Mouse (Mus musculus): Measurements from ENCODE around the gene Cnp. TPM values are rescaled to one million over a fixed set of nuclear protein-coding genes. Genes with fewer than 3 reads are reported as not detected.
"Not testable (repeated sequence)": the region's sequence is repeated elsewhere in the genome, so short reads cannot be mapped to it uniquely, and the experiment has no call there.

Cnp gene
- 19.7 and 20.4 TPM in 2 replicates for polyA plus RNA-seq (2016; fragmentation: Nextera tagmentation; extraction: Ambion mirVana)

- Histone ChIP-seq H3K4me3 (peak within 1 kb of the TSS; percentile 59), H3K27ac (replicated peaks) (peak within 1 kb of the TSS; percentile 12; the same call in 1 of the 2 replicates), H3K4me2 (replicated peaks) (peak within 1 kb of the TSS; percentile 79), H3K4me1 (peaks cover 22% of the 10 kb centered on the region), H3K36me3 (peaks cover 15% of the 10 kb centered on the region), H3K27me3 (peaks cover 31% of the 10 kb centered on the region), H3K9ac (replicated peaks) (peak within 1 kb of the TSS; percentile 56), H3K9me3 (no peaks in the 10 kb centered on the region)
- 3% methylated on average over 47 of the region's 47 CpGs for WGBS
- ATAC-seq (ENCODE audit: low FRiP score, low read depth) = peak; percentile 47; the same call in 1 of the 2 replicates
Measured at GRCm38 (mm10) chr11:100574708-100575483, at the start of gene Cnp. Gene Cnp, plus strand, starts transcription at chr11:100574904.

GRCm38 (mm10) chr11:100524987-100525630 is 49.6 kb upstream of the Cnp start:
- H3K9ac ChIP-seq (replicated peaks) = peak overlapping the region; percentile 93
- H3K4me3 ChIP-seq = peak overlapping the region; percentile 93
- H3K27me3 ChIP-seq = no peaks in the 10 kb centered on the region; the same call in 1 of the 2 replicates
- no peaks in the 10 kb centered on the region for H3K9me3 ChIP-seq
- peaks cover 30% of the 10 kb centered on the region for H3K4me1 ChIP-seq
- peak overlapping the region; percentile 97 for H3K4me2 ChIP-seq (replicated peaks)
- H3K36me3 ChIP-seq = peaks cover 42% of the 10 kb centered on the region
- ATAC-seq (ENCODE audit: low FRiP score, low read depth) = no peak
- H3K27ac ChIP-seq (replicated peaks) = no peak overlapping the region
- 65% methylated on average over 11 of the region's 11 CpGs for WGBS

GRCm38 (mm10) chr11:100526052-100526816 is 48.5 kb upstream of the Cnp start:
- H3K27ac ChIP-seq (replicated peaks) = 0 out of 2 replicates have a peak overlapping the region, but pooled peaks have one; percentile 3
- ATAC-seq (ENCODE audit: low FRiP score, low read depth) = no peak
- WGBS = 7% methylated on average over 15 of the region's 15 CpGs
- H3K9me3 ChIP-seq = no peaks in the 10 kb centered on the region
- H3K4me1 ChIP-seq = peaks cover 30% of the 10 kb centered on the region
- peaks cover 31% of the 10 kb centered on the region for H3K36me3 ChIP-seq
- H3K27me3 ChIP-seq = no peaks in the 10 kb centered on the region; the same call in 1 of the 2 replicates
- H3K9ac ChIP-seq (replicated peaks) = peak overlapping the region; percentile 93
- peak overlapping the region; percentile 97 for H3K4me2 ChIP-seq (replicated peaks)
- peak overlapping the region; percentile 93 for H3K4me3 ChIP-seq

GRCm38 (mm10) chr11:100527066-100527457 is 47.6 kb upstream of the Cnp start:
- H3K4me1 ChIP-seq = peaks cover 30% of the 10 kb centered on the region
- H3K27me3 ChIP-seq = no peaks in the 10 kb centered on the region; the same call in 1 of the 2 replicates
- peaks cover 23% of the 10 kb centered on the region for H3K36me3 ChIP-seq
- WGBS = under 1% methylated on average over 26 of the region's 26 CpGs
- peak overlapping the region; percentile 97 for H3K4me2 ChIP-seq (replicated peaks)
- peak overlapping the region; percentile 89 for H3K27ac ChIP-seq (replicated peaks)
- ATAC-seq (ENCODE audit: low FRiP score, low read depth) = peak; percentile 31
- no peaks in the 10 kb centered on the region for H3K9me3 ChIP-seq
- H3K4me3 ChIP-seq = peak overlapping the region; percentile 93
- peak overlapping the region; percentile 93 for H3K9ac ChIP-seq (replicated peaks)

- H3K4me3 ChIP-seq = peak within 1 kb of the TSS; percentile 93
- H3K9ac ChIP-seq (replicated peaks) = peak within 1 kb of the TSS; percentile 93
- peak within 1 kb of the TSS; percentile 97 for H3K4me2 ChIP-seq (replicated peaks)
- H3K9me3 ChIP-seq = no peaks in the 10 kb centered on the region
- H3K4me1 ChIP-seq = peaks cover 30% of the 10 kb centered on the region
- ATAC-seq (ENCODE audit: low FRiP score, low read depth) = peak; percentile 98
- under 1% methylated on average over 52 of the region's 54 CpGs for WGBS
- H3K27ac ChIP-seq (replicated peaks) = peak within 1 kb of the TSS; percentile 89
- peaks cover 3% of the 10 kb centered on the region; the same call in 1 of the 2 replicates for H3K27me3 ChIP-seq
- peaks cover 16% of the 10 kb centered on the region for H3K36me3 ChIP-seq
Measured at GRCm38 (mm10) chr11:100527458-100528374, 47.0 kb upstream of the Cnp start, which contains the start of gene Acly. Gene Acly, minus strand, starts transcription at chr11:100528000.

GRCm38 (mm10) chr11:100528375-100529165 is 46.1 kb upstream of the Cnp start:
- H3K9ac ChIP-seq (replicated peaks) = peak overlapping the region; percentile 47
- ATAC-seq (ENCODE audit: low FRiP score, low read depth) = no peak
- peaks cover 6% of the 10 kb centered on the region; the same call in 1 of the 2 replicates for H3K27me3 ChIP-seq
- H3K36me3 ChIP-seq = peaks cover 8% of the 10 kb centered on the region
- peaks cover 30% of the 10 kb centered on the region for H3K4me1 ChIP-seq
- WGBS = 21% methylated on average over 19 of the region's 19 CpGs
- H3K9me3 ChIP-seq = no peaks in the 10 kb centered on the region
- H3K4me3 ChIP-seq = peak overlapping the region; percentile 93
- H3K4me2 ChIP-seq (replicated peaks) = peak overlapping the region; percentile 97
- peak overlapping the region; percentile 75; the same call in 1 of the 2 replicates for H3K27ac ChIP-seq (replicated peaks)

GRCm38 (mm10) chr11:100533871-100534270 is 40.8 kb upstream of the Cnp start:
- WGBS = 24% methylated on average over 6 of the region's 6 CpGs
- Histone ChIP-seq H3K4me1 (no peaks in the 10 kb centered on the region), H3K27me3 (peaks cover 10% of the 10 kb centered on the region; the same call in 1 of the 2 replicates), H3K9ac (replicated peaks) (no peak overlapping the region), H3K4me2 (replicated peaks) (no peak overlapping the region), H3K36me3 (no peaks in the 10 kb centered on the region), H3K4me3 (no peak overlapping the region), H3K9me3 (no peaks in the 10 kb centered on the region), H3K27ac (replicated peaks) (no peak overlapping the region)
- no peak for ATAC-seq (ENCODE audit: low FRiP score, low read depth)

GRCm38 (mm10) chr11:100534411-100534810 is 40.3 kb upstream of the Cnp start:
- H3K36me3 ChIP-seq; H3K4me2 ChIP-seq (replicated peaks); H3K27ac ChIP-seq (replicated peaks); H3K9ac ChIP-seq (replicated peaks); ATAC-seq (ENCODE audit: low FRiP score, low read depth); H3K27me3 ChIP-seq; H3K4me1 ChIP-seq; H3K9me3 ChIP-seq; H3K4me3 ChIP-seq: not testable (repeated sequence)
- 75% methylated on average over 2 of the region's 2 CpGs for WGBS

GRCm38 (mm10) chr11:100534821-100535220 is 39.9 kb upstream of the Cnp start:
- H3K4me1 ChIP-seq; H3K4me2 ChIP-seq (replicated peaks); H3K27me3 ChIP-seq; H3K36me3 ChIP-seq; H3K9ac ChIP-seq (replicated peaks); H3K9me3 ChIP-seq; H3K4me3 ChIP-seq; ATAC-seq (ENCODE audit: low FRiP score, low read depth); H3K27ac ChIP-seq (replicated peaks): not testable (repeated sequence)
- 78% methylated on average over 6 of the region's 6 CpGs for WGBS

GRCm38 (mm10) chr11:100535996-100536395 is 38.7 kb upstream of the Cnp start:
- Histone ChIP-seq H3K4me1 (no peaks in the 10 kb centered on the region), H3K9ac (replicated peaks) (no peak overlapping the region), H3K9me3 (no peaks in the 10 kb centered on the region), H3K27ac (replicated peaks) (no peak overlapping the region), H3K4me3 (no peak overlapping the region), H3K36me3 (no peaks in the 10 kb centered on the region), H3K27me3 (peaks cover 10% of the 10 kb centered on the region; the same call in 1 of the 2 replicates), H3K4me2 (replicated peaks) (no peak overlapping the region)
- WGBS = 82% methylated on average over 1 of the region's 1 CpGs
- no peak for ATAC-seq (ENCODE audit: low FRiP score, low read depth)

Data from midbrain, embryonic 12.5 days (tissue).